Mouse (Mus musculus) left cerebral cortex, adult 9 months (tissue): ENCODE data around the gene Focad.

Experiments used
- DNase-seq, 2 experiments: peaks; one replicate each; pipeline ENCODE4 v3.0.0; 2022; ENCODE audit warnings: low spot score in 2 of 2

The Focad gene

GRCm38 (mm10) chr4:88094062-88094767, at the start of gene Focad:
Focad (plus strand) TSS chr4:88094629.
- peak; percentile 96 to 98 for DNase-seq

- DNase-seq, result no peak
Measured at GRCm38 (mm10) chr4:88045151-88045550, 49.3 kb upstream of the Focad start.

GRCm38 (mm10) chr4:88046280-88046679, 48.1 kb upstream of the Focad start:
- DNase-seq, result no peak

- DNase-seq, result no peak
Measured at GRCm38 (mm10) chr4:88075388-88075787, 19.0 kb upstream of the Focad start.

- DNase-seq, result no peak
Measured at GRCm38 (mm10) chr4:88078983-88079382, 15.4 kb upstream of the Focad start.

- DNase-seq, result no peak
Measured at GRCm38 (mm10) chr4:88081417-88081816, 13.0 kb upstream of the Focad start.

- DNase-seq, result no peak
Measured at GRCm38 (mm10) chr4:88081885-88082284, 12.5 kb upstream of the Focad start.

GRCm38 (mm10) chr4:88082381-88082780, 12.0 kb upstream of the Focad start:
- DNase-seq, result no peak

GRCm38 (mm10) chr4:88083781-88084180, 10.6 kb upstream of the Focad start:
- no peak for DNase-seq

- DNase-seq, result no peak
Measured at GRCm38 (mm10) chr4:88090316-88090715, 4.1 kb upstream of the Focad start.

GRCm38 (mm10) chr4:88094768-88095420, 465 bp downstream of the Focad start:
- DNase-seq, result peak in 1 of 2 experiments; percentile 11

GRCm38 (mm10) chr4:88095693-88096092, 1.3 kb downstream of the Focad start:
- no peak for DNase-seq

GRCm38 (mm10) chr4:88108585-88108984, 14.2 kb downstream of the Focad start:
- no peak for DNase-seq

- DNase-seq, result no peak
Measured at GRCm38 (mm10) chr4:88117331-88117730, 22.9 kb downstream of the Focad start.

- no peak for DNase-seq
Measured at GRCm38 (mm10) chr4:88117942-88118341, 23.5 kb downstream of the Focad start.

GRCm38 (mm10) chr4:88118750-88119395, 24.4 kb downstream of the Focad start:
- DNase-seq, result no peak

- no peak for DNase-seq
Measured at GRCm38 (mm10) chr4:88120091-88120490, 25.7 kb downstream of the Focad start.

- no peak for DNase-seq
Measured at GRCm38 (mm10) chr4:88122472-88122871, 28.0 kb downstream of the Focad start.

GRCm38 (mm10) chr4:88135936-88136335, 41.5 kb downstream of the Focad start:
- no peak for DNase-seq

- no peak for DNase-seq
Measured at GRCm38 (mm10) chr4:88136528-88136927, 42.1 kb downstream of the Focad start.

- no peak for DNase-seq
Measured at GRCm38 (mm10) chr4:88138366-88138917, 44.0 kb downstream of the Focad start.

- DNase-seq, result no peak
Measured at GRCm38 (mm10) chr4:88149462-88149861, 55.0 kb downstream of the Focad start.
